Mouse (Mus musculus) mouse embryonic stem cell (cell line): Measurements from ENCODE around the gene Hist1h2bb.

Source experiments
- in situ Hi-C, 2 experiments: fragments of 300-500 bp; cut with MboI; formaldehyde crosslinking; loops; 1 replicate in 1 of 2; 3 replicates in 1 of 2; pipeline ENCODE4 v1.14.3; 2019 to 2020; ENCODE audit warnings: low sequenced_read_pairs in 2 of 2, low pct_unique_long_range_greater_than_20kb in 1 of 2, mixed read lengths in 1 of 2; ENCODE audit not compliant: unreplicated experiment in 1 of 2

The Hist1h2bb gene

GRCm38 (mm10) chr13:23792520-23792919 is 46.0 kb downstream of the Hist1h2bb start:
- in situ Hi-C loops, result no loop called here
